21 mouse cellular contexts compared by ENCODE assay signal in genomic region chr5:122030640-122031039, GRCm38 (mm10). TPM values are rescaled to one million over a fixed set of nuclear protein-coding genes. Genes with fewer than 3 reads are reported as not detected.
DNase-seq lines count a peak whose midpoint lies in the region; ATAC-seq and TF ChIP-seq lines count a peak whose summit lies in the region.
"Had no signal": no experiment of that assay in that cellular context is flagged by ENCODE, and none has a peak within 500 bp of the region (broad histone marks: within the 10 kb centered on the region; RNA-seq: fewer than 3 reads in every experiment).

No protein-coding gene starts in this region.

- TF ChIP-seq POLR2A in lung, adult 2 months (IDR thresholded peaks at IDR 0.05; ENCODE audit: borderline replicate concordance, extremely low read depth, low read depth, low read length) = no peak

- no peak overlapping the region for H3K4me2 ChIP-seq in hindbrain, postnatal 0 days (ENCODE audit: low read depth, low read length)
- H3K4me2 ChIP-seq: embryonic facial prominence, embryonic 15.5 days; heart, embryonic 11.5 days; hindbrain, embryonic 13.5 days; liver, embryonic 11.5 days; midbrain, embryonic 12.5 days; neural tube, embryonic 13.5 days had no signal

- no peak for TF ChIP-seq CTCF in hindbrain, postnatal 0 days (IDR thresholded peaks at IDR 0.05; ENCODE audit: low read depth)
- no peak for TF ChIP-seq CTCF in lung, adult 2 months (IDR thresholded peaks at IDR 0.05; ENCODE audit: insufficient read depth, low read length)

- no peak; the same call in 1 of the 2 replicates for ATAC-seq in hindbrain, postnatal 0 days
- ATAC-seq in erythroblast, adult 5-6 weeks (replicated peaks; ENCODE audit: low FRiP score, poor library complexity, severe bottlenecking) = no peak
- no peak for ATAC-seq in cerebellum, adult (ENCODE audit: insufficient number of reproducible peaks, low FRiP score, low TSS enrichment)

- H3K4me3 ChIP-seq in hindbrain, postnatal 0 days (ENCODE audit: low read length) = no peak overlapping the region
- no peak overlapping the region for H3K4me3 ChIP-seq in hindbrain, embryonic 10.5 days
- H3K4me3 ChIP-seq in lung, adult 2 months (replicated peaks; ENCODE audit: extremely low read depth, low read depth, low read length) = no peak overlapping the region
- H3K4me3 ChIP-seq: embryonic facial prominence, embryonic 15.5 days; forebrain, embryonic 10.5 days; hindbrain, embryonic 13.5 days; midbrain, embryonic 12.5 days; neural tube, embryonic 13.5 days had no signal

- no peaks in the 10 kb centered on the region for H3K27me3 ChIP-seq in hindbrain, postnatal 0 days (ENCODE audit: insufficient read depth, low read length)
- no peaks in the 10 kb centered on the region for H3K27me3 ChIP-seq in hindbrain, embryonic 10.5 days (ENCODE audit: insufficient read depth, poor library complexity, severe bottlenecking)
- H3K27me3 ChIP-seq: embryonic facial prominence, embryonic 15.5 days; hindbrain, embryonic 13.5 days; neural tube, embryonic 13.5 days had no signal

- peaks cover 4% of the 10 kb centered on the region; the same call in 1 of the 2 replicates for H3K4me1 ChIP-seq in hindbrain, postnatal 0 days (ENCODE audit: insufficient read depth, low read length)
- peaks cover 33% of the 10 kb centered on the region for H3K4me1 ChIP-seq in hindbrain, embryonic 10.5 days (replicated peaks)
- H3K4me1 ChIP-seq in lung, adult 2 months (ENCODE audit: control insufficient read depth, insufficient read depth, low read length) = peaks cover 3% of the 10 kb centered on the region

- H3K36me3 ChIP-seq in hindbrain, postnatal 0 days (ENCODE audit: insufficient read depth, low read length) = no peaks in the 10 kb centered on the region
- H3K36me3 ChIP-seq in hindbrain, embryonic 10.5 days = peaks cover 5% of the 10 kb centered on the region; the same call in 1 of the 2 replicates
- H3K36me3 ChIP-seq: embryonic facial prominence, embryonic 15.5 days; G1E; neural tube, embryonic 13.5 days had no signal

- H3K9me3 ChIP-seq in hindbrain, postnatal 0 days (ENCODE audit: low read length) = no peaks in the 10 kb centered on the region
- H3K9me3 ChIP-seq in hindbrain, embryonic 10.5 days = no peaks in the 10 kb centered on the region
- H3K9me3 ChIP-seq: embryonic facial prominence, embryonic 15.5 days; forebrain, embryonic 10.5 days; G1E; hindbrain, embryonic 13.5 days; midbrain, embryonic 12.5 days; neural tube, embryonic 13.5 days had no signal

- no peak overlapping the region for H3K9ac ChIP-seq in hindbrain, postnatal 0 days (replicated peaks; ENCODE audit: low read length)
- H3K9ac ChIP-seq: embryonic facial prominence, embryonic 15.5 days; hindbrain, embryonic 13.5 days; midbrain, embryonic 12.5 days; neural tube, embryonic 13.5 days had no signal

- peak; percentile 34 for DNase-seq in hindbrain, postnatal 0 days (ENCODE audit: low spot score)
- DNase-seq in hindbrain, embryonic 10.5 days (ENCODE audit: low spot score) = no peak
- DNase-seq in lung, postnatal 10 days = peak; percentile 30
- no peak for DNase-seq in lung, adult 2 months
- DNase-seq in 416B (ENCODE audit: low read depth) (peak; percentile 5), R1 (ENCODE audit: low read depth, low spot score) (peak; percentile 79)
- DNase-seq: cerebellum, adult 2 months; cerebellum, postnatal 36 days; heart, postnatal 14 days; kidney, adult 11 months; kidney, postnatal 36 days had no signal

- 60% methylated on average over 11 of the region's 11 CpGs for WGBS in hindbrain, postnatal 0 days
- WGBS in hindbrain, embryonic 10.5 days = 62% methylated on average over 11 of the region's 11 CpGs
- WGBS in lung, adult 2 months = 52% methylated on average over 11 of the region's 11 CpGs

- no peak overlapping the region for H3K27ac ChIP-seq in hindbrain, postnatal 0 days
- H3K27ac ChIP-seq in hindbrain, embryonic 10.5 days = no peak overlapping the region
- H3K27ac ChIP-seq: embryonic facial prominence, embryonic 15.5 days; forebrain, embryonic 10.5 days; midbrain, embryonic 12.5 days; neural tube, embryonic 13.5 days had no signal

RNA-seq across cellular contexts. Expression of gene Cux2, which starts 19.3 kb away (rescaled TPM):
- total RNA-seq in hindbrain, postnatal 0 days (2014; rRNA removed) = 35.4 and 46.6 TPM in 2 replicates
- 15.2 and 16.6 TPM in 2 replicates for polyA plus RNA-seq in hindbrain, postnatal 0 days (2015; fragmentation: Nextera tagmentation; extraction: Ambion mirVana)
- polyA plus RNA-seq in hindbrain, embryonic 10.5 days (2016; fragmentation: Nextera tagmentation; extraction: Ambion mirVana) = 4.5 and 12.0 TPM in 2 replicates
- polyA plus RNA-seq in lung, adult 2 months (2012; rRNA removed) = 5.6 and 6.4 TPM in 2 replicates
- not detected in 2 replicates for total RNA-seq in erythroblast, adult 5-6 weeks (2015; ENCODE audit: low replicate concordance)
- total RNA-seq in erythroblast, adult 5-6 weeks (2017; ENCODE audit: low replicate concordance) = 0.17 TPM in 1 of 2 replicates, not detected in the other
- polyA plus RNA-seq: G1E had no signal

Comparison
In these comparisons a context has a peak if more than half of its experiments do, and no peak if none do; other contexts are left out.
1. DNase-seq: peak in hindbrain, postnatal 0 days (single experiment), lung, postnatal 10 days (single experiment), 416B (single experiment) and R1 (single experiment); none in hindbrain, embryonic 10.5 days (single experiment) and lung, adult 2 months (single experiment).